Mouse (Mus musculus): ENCODE measurements at regions not wholly inside any gene's neighbourhood (a gene's known extent, or its start where the extent isn't known, plus 50 kb on each side); places are given as distances from the start of the nearest gene placed in this dataset.
"Not testable (repeated sequence)": the region's sequence is repeated elsewhere in the genome, so short reads cannot be mapped to it uniquely, and the experiment has no call there.

DNA sequence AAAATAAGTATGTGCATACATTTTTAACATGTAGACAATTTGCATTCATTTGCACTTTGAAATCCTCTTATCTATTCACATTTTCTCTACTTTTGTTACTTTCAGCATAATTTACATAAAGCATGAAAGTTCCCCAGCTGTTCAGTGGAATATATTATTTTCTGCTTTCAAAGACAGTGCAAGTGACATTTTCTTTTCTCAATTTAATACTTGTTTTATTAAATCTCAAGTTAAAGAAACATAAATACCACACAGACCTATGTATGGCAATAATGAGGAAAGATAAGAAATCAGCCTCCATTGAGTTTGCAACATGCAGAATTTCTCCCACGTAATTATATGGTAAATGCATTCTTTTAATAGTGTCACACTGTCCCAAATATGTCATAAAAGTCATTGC is 1168.1 kb upstream of the Gje1 start:
- no peak for DNase-seq (ENCODE audit: low spot score in 2 of 2)

DNA sequence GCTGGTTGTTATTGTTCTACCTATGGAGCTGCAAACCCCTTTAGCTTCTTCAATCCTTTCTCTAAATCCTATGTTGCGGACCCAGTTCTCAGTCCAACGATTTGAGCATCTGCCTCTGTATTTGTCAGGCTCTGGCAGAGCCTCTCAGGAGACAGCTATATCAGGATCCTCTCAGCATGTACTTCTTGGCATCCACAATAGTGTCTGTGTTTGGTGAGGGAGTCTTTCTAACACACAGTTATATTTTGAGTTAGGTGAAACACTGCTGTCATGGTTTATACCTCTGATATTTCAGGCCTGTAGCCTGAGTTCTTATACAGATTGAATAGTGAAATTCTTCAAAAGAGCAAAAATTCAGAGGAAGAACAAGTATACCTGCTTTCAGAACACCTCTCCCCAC is 1150.0 kb upstream of the Gje1 start:
- DNase-seq (ENCODE audit: low spot score in 2 of 2) = peak; percentile 6 to 72

DNA sequence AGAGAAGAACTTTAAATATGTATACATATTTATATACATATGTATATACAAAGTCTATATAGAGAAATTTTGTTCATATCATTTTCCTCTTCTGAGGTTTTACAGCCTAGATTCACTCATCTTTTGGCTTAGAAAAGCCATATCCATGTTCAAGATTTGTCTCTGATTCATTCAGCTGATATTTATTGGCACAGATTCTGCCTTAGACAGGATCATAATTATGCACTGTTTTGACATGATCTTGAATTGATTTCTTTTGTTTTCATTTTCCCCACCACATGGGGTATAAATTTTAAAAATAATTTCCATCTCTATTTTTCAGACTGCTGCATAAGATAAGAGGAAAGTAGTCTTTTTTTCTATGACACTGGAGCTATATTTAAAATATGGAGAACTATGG is 1148.9 kb upstream of the Gje1 start:
- DNase-seq (ENCODE audit: low spot score in 2 of 2) = no peak

DNA sequence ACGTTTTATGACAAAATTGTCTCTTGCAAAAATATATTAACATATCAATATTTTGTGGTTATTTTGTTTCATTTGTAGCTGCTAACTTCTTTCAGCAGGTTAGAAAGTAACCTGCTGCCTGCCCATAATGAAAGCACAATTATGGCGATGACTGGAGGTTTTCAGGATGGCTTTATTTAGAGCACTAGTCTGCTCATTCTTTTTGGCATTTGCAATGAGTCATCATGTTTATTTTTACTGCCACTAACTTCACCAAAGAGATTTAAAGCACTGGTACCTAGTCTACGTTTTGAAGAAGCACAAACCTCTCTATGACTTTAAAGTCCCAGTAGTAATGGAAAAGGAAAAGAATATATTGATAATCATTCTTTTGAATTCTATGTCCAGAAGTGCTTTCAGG is 1123.4 kb upstream of the Gje1 start:
- no peak for DNase-seq (ENCODE audit: low spot score in 2 of 2)

DNA sequence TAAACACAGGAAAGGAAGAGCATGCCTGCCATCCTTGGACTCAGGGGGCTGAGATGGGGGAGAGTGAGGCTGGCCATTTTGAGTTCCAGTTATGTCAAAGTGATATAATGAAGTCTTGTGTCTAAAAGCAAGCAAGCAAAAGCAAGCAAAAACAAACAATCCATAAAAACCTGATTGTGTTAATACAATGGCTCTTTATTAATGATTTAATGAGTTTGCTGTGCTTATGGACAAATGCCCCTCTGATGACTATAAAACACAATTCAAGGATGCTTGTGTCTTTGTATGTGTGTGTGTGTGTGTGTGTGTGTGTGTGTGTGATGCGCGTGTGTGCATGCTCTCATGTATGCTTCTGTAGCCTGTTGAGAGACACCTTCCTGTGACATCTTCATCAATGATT is 1114.3 kb upstream of the Gje1 start:
- no peak for DNase-seq (ENCODE audit: low spot score in 2 of 2)

DNA sequence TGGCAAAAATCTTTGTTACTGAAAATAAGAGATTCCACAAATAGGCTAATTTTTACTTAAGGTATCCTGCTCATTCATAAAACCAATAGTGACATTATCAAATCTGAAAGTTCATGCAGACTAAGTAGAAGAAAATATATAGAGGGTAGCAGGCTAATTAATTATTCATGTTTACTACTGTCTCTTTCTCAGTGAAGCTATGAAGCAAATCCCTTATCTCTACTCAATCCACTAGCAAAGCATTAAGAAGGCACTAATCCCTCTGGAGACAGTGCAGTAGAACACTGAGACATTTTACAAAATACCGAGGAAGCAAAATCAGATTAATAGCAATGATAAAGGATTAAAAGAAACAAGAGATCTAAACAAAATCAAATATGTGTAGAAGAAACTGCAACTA is 1107.4 kb upstream of the Gje1 start:
- no peak for DNase-seq (ENCODE audit: low spot score in 2 of 2)

DNA sequence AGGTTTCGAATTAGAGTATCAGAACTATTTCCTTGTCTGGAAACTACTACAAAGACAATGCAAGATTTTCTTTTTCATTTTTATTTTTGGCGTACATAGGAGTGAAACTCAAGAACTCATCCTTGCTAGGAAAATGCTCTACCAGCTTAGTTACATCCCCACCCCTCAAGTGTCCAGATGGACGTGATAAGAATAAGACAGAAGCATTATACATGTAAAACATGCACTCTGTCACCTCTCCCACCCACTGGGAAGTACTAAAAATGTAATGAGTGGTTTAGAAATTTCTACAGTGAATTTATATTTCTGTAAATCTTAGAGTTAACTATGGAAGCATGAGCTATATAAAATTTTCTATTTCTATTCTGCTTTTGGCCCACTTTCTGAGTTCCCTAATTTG is 1089.3 kb upstream of the Gje1 start:
- peak in 1 of 2 experiments; percentile 62 for DNase-seq (ENCODE audit: low spot score in 2 of 2)

DNA sequence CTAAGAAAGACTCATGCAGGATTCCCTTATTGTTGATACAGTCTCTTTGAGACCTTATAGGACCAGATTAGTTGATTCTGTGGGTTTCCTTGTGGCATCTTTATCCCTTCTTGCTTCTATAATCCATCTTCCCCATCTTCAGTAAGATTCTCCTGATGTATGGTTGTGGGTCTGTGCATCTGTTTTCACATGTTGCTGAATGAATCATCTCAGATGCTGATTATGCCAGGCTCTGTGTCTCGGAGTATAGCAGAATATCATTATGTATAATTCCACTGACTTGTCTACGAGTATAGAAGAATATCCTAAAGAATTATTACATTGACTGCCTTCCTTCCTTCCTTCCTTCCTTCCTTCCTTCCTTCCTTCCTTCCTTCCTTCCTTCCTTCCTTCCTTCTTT is 1087.8 kb upstream of the Gje1 start:
- DNase-seq (ENCODE audit: low spot score in 2 of 2) = peak in 1 of 2 experiments; percentile 7

DNA sequence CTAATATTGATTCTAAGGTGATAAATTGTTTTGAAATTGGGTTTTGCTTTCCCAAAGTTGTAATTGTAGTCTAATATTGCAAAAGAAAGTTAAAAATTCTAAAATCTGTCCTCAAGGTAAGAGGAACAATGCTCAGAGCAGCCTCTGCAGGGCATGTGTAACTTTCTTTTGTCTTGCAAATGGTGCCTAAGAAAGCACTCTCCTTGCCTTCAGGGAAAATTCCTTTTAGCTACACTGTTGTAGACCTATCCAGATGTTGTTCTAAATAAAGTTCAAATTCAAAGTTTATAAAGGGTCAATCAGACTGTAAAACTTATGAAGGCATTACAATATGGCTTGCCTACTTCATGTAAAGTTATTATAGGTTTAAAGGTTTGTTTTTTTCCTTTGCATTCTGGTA is 1075.2 kb upstream of the Gje1 start:
- DNase-seq (ENCODE audit: low spot score in 2 of 2) = not testable (repeated sequence)

DNA sequence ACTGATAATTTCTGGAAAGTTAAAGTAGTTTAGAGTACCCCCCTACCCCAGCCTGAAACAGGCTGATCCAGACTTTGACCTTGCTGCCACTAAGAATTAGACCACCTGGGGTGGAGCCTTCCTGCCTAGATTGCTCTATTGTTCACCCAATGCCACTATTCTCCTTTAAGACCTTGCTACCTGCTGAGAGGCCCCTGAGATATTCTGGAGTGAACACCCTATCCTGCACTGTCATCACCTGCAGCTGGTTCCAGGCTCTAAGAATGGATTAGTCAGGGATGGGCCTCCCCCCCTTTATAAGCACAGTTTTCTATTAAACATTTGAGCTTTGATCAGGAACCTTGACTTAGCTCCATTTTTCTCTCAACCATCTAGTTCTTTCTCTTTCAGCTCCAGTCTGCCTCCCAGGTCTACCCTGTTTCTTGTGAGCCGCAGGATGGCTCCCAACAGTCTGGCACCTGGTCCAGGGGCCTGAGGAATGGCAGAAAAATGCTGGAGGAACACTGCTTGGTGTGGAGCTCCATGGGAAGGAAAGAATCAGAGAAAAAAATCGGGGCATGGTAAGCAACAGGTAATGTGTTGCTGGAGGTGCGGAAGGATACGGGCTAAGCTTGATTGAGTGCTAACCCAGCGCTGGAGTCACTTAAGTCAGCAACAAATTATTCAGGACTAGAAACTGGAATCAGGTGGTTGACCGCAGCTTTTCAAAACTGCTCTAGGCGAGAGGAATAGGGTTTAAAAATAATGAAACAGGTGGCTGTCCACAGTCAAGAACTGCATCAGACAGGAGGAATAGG is 1073.7 kb upstream of the Gje1 start:
- DNase-seq (ENCODE audit: low spot score in 2 of 2) = no peak

DNA sequence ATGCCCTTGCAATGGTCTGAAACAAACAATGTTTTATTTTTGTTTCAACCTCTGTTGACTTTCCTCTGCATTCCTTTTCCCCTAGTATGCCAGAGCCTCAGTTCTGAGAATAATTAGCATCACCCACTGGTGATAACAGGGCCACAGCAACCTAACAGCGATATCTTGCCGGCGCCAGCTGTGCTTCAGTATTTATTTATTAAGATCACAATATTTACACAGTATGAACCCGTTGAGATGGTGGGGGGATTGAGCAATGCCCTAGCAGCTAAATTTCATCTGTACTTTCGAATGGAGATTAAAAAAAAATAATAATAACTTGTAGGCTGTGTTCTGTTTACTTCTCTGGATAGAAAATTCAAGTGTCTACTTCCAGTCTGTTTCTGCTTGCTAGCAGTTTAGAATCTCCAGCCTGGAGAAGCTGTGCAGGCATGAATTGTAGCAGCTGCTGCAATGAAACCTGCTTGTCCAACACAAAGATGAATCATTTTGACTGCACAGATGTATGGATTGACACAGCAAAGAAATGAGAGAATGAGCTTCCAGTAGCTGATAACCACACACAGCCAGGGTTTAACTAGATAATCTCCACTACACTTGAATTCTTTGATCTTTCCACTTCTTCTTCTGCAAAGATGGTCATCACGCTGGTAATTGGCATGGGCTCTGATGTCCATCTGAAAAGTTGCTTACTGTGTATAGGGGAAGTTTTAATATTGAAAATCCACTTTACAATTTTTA is 1042.1 kb upstream of the Gje1 start:
- peak; percentile 1 to 8 for DNase-seq (ENCODE audit: low spot score in 2 of 2)

DNA sequence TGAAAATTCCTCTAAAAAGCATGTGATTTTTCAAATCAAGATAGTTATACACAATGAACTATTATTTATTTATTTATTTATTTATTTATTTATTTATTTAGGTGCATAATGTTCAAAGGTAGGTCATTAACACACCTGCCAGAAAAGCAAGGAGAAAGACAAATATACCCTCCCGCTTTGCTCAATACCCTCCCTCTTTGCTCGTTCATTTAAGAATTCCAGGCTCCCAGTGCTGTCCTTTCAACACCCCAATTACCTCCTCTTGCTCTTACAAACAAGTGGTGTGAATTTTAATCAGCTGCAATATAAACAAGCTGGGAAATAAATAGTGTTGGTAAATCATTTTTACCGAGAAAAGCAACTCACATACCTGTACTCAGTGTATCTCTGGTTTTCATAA is 1041.6 kb upstream of the Gje1 start:
- no peak for DNase-seq (ENCODE audit: low spot score in 2 of 2)

DNA sequence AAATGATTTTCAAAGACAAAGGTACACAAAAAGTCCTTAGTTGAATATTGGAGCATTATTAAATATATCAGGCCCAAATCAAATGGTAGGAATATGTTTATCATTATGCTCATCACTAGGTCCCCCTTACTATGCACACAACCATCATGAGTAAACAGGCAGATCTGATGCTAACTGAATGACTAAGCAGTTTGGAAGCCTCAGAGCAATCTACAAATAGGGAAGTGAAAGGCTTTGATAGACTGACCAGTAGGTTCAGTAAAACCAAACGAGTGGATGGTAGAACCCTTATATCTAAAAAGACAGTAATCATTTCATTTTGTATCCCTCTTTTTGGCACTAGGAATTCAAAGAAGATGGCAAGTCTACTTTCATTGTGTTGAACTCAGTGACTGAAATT is 1039.5 kb upstream of the Gje1 start:
- no peak for DNase-seq (ENCODE audit: low spot score in 2 of 2)

DNA sequence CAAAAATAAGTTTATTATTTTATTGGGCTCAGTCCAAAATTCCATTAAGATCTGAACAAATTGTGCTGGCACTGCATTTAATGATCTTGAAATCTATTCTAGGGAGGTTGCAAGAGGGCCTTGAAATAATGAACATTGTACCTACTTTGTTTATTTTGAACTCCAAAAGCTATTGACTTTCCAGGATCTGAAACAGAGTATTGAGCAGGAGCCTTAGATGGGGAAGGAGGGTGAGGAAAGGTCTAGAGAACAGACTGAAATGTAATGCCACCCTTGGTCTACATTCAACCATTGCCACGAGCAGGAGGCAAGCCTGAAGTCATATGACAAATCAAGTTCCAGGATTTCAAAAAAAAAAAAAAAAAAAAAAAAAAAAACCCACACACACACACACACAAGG is 1028.9 kb upstream of the Gje1 start:
- no peak for DNase-seq (ENCODE audit: low spot score in 2 of 2)

DNA sequence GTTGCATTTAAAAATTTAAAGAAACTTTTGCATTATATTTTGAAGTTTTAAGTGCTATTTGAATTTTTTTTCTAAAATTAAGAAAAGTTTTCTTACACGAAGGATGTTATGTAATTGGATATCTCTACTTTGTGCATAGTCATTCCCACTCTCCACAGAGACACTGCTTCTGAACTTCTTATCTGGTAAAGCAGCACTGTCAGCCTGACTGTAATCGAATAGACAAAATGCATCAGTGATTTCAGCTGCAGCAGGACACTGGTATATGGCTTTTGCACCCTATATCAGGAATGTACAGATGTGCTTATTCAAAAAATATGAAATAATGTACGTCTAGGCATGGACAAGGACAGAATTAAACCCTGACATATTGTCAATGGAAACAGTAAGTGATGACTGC is 1020.6 kb upstream of the Gje1 start:
- DNase-seq (ENCODE audit: low spot score in 2 of 2) = no peak

DNA sequence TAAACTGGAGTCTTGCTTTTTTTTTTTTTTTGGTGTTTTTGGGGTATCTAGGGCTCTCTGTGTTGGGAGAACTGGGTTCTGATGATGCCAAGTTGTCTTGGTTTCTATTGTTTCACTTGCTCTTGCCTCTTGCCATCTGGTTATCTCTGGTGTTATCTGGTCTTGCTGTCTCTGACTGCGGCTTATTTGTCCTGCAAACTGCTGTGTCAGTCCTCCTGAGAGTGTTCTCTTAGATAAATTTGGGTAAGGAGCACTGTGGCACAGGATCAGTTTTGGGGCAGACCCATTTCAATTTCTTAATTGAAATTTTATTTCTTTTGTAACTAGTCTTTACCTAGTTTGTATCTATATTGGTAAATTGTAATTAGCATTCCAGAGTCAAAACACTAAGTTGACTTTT is 1013.3 kb upstream of the Gje1 start:
- no peak for DNase-seq (ENCODE audit: low spot score in 2 of 2)

DNA sequence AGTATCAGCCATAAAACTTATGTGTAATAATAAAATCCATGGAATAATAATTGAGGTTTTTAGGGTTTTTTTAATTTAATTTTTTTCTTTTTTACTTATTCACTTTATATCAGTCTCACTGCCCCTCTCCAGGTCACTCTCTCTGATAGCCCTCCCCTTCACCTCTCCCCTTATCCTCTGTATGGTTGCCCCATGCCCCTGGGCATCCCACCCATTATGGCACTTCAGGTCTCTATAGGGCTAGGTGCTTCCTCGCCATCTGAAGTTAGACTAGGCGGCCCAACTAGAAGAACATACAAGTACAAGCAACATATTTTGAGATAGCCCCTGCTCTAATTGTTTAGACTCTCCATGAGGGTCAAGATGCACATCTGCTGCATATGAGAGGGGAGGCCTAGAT is 979.9 kb upstream of the Gje1 start:
- DNase-seq (ENCODE audit: low spot score in 2 of 2) = no peak

DNA sequence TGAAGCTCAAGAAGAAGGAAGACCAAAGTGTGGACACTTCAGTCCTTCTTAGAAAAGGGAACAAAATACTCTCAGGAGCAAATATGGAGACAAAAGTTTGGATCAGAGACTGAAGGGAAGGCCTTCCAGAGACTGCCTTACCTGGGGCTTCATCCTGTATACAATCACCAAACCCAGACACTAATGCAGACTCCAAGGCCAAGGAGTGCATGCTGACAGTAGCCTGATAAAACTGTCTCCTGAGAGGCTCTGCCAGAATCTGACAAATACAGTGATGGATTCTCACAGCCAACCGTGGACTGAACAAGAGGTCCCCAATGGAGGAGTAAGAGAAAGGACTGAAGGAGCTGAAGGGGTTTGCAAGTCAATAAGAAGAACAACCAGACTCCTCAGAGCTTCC is 979.0 kb upstream of the Gje1 start:
- DNase-seq (ENCODE audit: low spot score in 2 of 2) = no peak

DNA sequence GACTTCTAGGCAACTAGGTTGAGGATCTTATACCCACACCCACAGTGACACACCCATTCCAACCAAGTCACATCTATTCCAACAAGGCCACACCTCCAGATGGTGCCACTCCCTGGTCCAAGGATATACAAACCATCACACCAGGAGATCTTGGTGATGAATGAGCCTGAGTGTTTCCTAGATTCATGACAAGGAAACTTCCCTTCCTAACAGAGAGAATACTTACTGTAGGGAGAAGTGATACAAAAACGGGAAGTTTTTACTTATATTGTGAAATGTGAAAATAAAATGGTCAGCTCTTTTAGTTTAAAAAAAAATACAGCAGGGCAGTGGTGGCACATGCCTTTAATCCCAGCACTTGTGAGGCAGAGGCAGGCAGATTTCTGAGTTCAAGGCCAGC is 953.6 kb upstream of the Gje1 start:
- DNase-seq (ENCODE audit: low spot score in 2 of 2) = not testable (repeated sequence)

Measured in frontal cortex, postnatal 36 days (tissue).